Mouse (Mus musculus): ENCODE measurements around the gene Eif4a2.
A peak's percentile ranks its signal among the peaks of the same experiment; 100 is the strongest.

GRCm38 (mm10) chr16:23107231-23107942 lies at the start of gene Eif4a2:
- TF ChIP-seq CTCF (IDR thresholded peaks at IDR 0.05; ENCODE audit: low read depth): peak; percentile 27; the same call in 1 of the 2 replicates
- peak; percentile 51 for TF ChIP-seq EP300 (IDR thresholded peaks at IDR 0.05; ENCODE audit: low read depth)
